Mouse (Mus musculus): Measurements from ENCODE around the gene Izumo4.

Izumo4 gene

GRCm38 (mm10) chr10:80727369-80728127 lies 25.6 kb downstream of the Izumo4 start:
- DNase-seq (ENCODE audit: low spot score) = no peak

GRCm38 (mm10) chr10:80732611-80733101 lies 30.7 kb downstream of the Izumo4 start:
- no peak for DNase-seq (ENCODE audit: low spot score)

GRCm38 (mm10) chr10:80736731-80737130 lies 34.7 kb downstream of the Izumo4 start:
- no peak for DNase-seq (ENCODE audit: low spot score)

GRCm38 (mm10) chr10:80738657-80739056 lies 36.7 kb downstream of the Izumo4 start:
- DNase-seq (ENCODE audit: low spot score) = peak; percentile 28

- DNase-seq (ENCODE audit: low spot score) = no peak
Observed at GRCm38 (mm10) chr10:80741146-80741545, 39.2 kb downstream of the Izumo4 start.

GRCm38 (mm10) chr10:80741634-80742179 lies 39.7 kb downstream of the Izumo4 start:
- DNase-seq (ENCODE audit: low spot score) = no peak

- DNase-seq (ENCODE audit: low spot score) = peak; percentile 99
Observed at GRCm38 (mm10) chr10:80742180-80742978, 40.4 kb downstream of the Izumo4 start, which contains the start of gene Ap3d1. Ap3d1 (minus strand) TSS chr10:80742264.

- no peak for DNase-seq (ENCODE audit: low spot score)
Observed at GRCm38 (mm10) chr10:80744262-80744661, 42.3 kb downstream of the Izumo4 start.

GRCm38 (mm10) chr10:80747410-80747809 lies 45.4 kb downstream of the Izumo4 start:
- peak; percentile 71 for DNase-seq (ENCODE audit: low spot score)

- DNase-seq (ENCODE audit: low spot score) = no peak
Observed at GRCm38 (mm10) chr10:80748609-80749008, 46.6 kb downstream of the Izumo4 start.

- DNase-seq (ENCODE audit: low spot score) = peak; percentile 68
Observed at GRCm38 (mm10) chr10:80751188-80751832, 49.3 kb downstream of the Izumo4 start.

GRCm38 (mm10) chr10:80752079-80752625 lies 50.2 kb downstream of the Izumo4 start:
- peak; percentile 34 for DNase-seq (ENCODE audit: low spot score)

GRCm38 (mm10) chr10:80754594-80755290 lies 52.8 kb downstream of the Izumo4 start, which contains the start of gene Dot1l:
Dot1l (plus strand) TSS chr10:80755206.
- DNase-seq (ENCODE audit: low spot score) = peak; percentile 99

All from T-cell, adult 2 months (primary cell).